Mouse (Mus musculus) bone marrow, adult 2 months (tissue): ENCODE data around the gene Dok4.

ENCODE experiments used
- CTCF ChIP-seq: fragments of 200-500 bp; IDR thresholded peaks from 2 replicates; pipeline ENCODE4 v1.5.1; 2011; ENCODE audit warnings: low read length, control low read depth; ENCODE audit not compliant: control insufficient read depth, insufficient read depth
- POLR2A ChIP-seq: fragments of 200-500 bp; IDR thresholded peaks from 2 replicates; pipeline ENCODE4 v1.6.1; 2011; ENCODE audit warnings: low read depth, mild to moderate bottlenecking, control low read depth, low read length, borderline replicate concordance; ENCODE audit not compliant: control insufficient read depth

GRCm38 (mm10) chr8:94888383-94889036, 12.4 kb upstream of the Dok4 start:
- TF ChIP-seq CTCF: no peak
- no peak for TF ChIP-seq POLR2A
